Mouse (Mus musculus) liver, adult 2 months (tissue): Measurements from ENCODE around the gene Adh5.

Experiments used
- CTCF ChIP-seq: fragments of 200-500 bp; IDR thresholded peaks from 2 replicates; pipeline ENCODE4 v1.5.1; 2011; ENCODE audit warnings: low read depth, low read length, control low read depth
- POLR2A ChIP-seq: fragments of 200-500 bp; IDR thresholded peaks from 2 replicates; pipeline ENCODE4 v1.6.1; 2011; ENCODE audit warnings: low read length, control low read depth; ENCODE audit not compliant: insufficient read depth; ENCODE audit errors: extremely low read depth

DNA sequence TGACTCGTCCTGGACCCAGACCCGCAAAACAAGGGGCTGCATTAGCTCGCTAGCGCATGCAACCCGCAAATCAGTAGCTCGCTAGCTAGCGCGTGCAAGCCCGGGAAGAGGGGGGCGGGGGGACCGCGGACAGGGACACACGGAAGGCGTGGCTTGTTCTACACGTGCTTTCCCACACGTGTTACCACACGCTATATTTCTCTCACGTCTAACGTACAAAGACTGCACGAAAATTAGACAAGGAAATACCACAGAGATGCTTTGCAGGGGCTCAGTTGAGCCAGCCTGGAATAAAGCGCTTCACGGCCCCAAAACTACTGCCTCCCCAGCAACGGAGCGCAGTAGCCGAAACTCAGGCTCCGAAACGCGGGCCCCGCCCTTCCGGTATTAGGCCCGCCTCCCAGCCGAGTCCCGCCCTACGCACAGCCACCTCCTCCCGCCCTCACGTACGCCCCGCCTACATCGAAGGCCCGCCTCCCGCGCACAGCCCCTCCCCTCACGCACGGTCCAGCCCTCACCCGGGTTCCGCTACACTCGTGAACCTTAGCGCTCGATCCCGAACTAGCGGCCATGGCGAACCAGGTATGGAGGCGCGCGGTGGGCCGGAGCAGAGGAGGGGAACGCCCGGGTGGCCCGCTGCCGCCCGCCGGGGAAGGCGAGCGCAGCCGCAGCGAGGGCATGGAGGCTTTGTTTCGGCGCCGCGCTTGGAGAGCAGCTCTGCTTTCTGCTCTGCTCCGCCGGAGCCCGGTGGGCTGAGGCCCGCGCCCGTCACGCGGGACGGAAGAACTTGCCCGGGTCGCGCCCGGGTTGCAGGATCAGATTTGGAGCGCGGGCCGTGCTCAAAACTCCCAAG is at the start of gene Adh5:
- peak; percentile 81; the same call in 1 of the 2 replicates for TF ChIP-seq POLR2A
- no peak for TF ChIP-seq CTCF
